Mouse (Mus musculus) ES-Bruce4 (cell line): ENCODE results near the gene Ccdc177.

ENCODE experiments used
- CTCF ChIP-seq: IDR thresholded peaks from one replicate; pipeline ENCODE4 v1.8.1; 2011; ENCODE audit warnings: low read depth, low read length
- EP300 ChIP-seq: IDR thresholded peaks from 2 replicates; pipeline ENCODE4 v1.6.1; 2011; ENCODE audit warnings: low read depth, low read length; ENCODE audit not compliant: insufficient read depth
- POLR2A ChIP-seq: IDR thresholded peaks from one replicate; pipeline ENCODE4 v1.8.1; 2011; ENCODE audit warnings: low read length; ENCODE audit not compliant: insufficient read depth

DNA sequence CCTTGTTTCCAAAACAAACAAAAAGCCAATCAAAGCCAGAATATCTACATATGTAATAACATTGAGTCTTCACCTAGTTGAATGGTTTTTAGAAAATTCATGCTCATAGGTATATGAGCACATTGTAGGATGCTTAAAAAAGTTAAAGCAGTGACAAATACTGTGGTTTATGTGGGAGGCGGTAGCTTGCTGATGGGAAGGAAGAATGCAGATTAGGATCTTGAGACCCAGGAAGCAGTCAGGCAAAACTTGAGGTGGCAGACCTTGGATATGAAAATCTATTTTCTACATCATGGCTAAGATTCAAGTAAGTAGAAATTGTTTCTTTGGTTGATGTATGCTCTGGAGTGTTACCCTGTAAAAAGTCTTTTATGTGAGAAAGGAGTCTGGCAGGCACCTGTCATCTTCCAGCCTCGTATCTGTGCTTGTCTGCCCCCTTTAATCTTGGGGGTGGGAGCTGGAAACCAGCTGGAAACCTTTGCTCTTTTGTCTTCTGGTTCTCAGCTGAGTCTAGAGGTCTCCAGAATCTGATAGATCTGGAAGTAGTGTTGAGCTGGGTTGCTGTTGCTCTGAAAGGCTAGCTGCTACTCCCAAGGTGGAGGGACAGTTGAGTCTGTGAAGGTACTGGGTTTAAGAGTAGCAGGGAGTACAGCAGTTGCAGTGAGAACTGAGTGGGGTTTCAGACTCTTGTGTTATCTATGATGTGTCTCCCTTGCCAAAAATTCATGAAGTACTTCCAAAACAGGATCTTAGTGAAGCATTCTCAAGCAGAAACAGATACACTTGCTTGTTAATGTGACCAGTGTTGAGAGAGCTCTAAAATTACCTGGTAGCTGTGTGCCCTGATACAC is 34.7 kb upstream of the Ccdc177 start:
- no peak for TF ChIP-seq CTCF
- no peak for TF ChIP-seq EP300
- no peak for TF ChIP-seq POLR2A
